ENCODE assay signal across 8 mouse cellular contexts in genomic region chr6:144166104-144166503, GRCm38 (mm10).
DNase-seq lines count a peak whose midpoint lies in the region; ATAC-seq and TF ChIP-seq lines count a peak whose summit lies in the region.

No protein-coding gene starts in this region.

- H3K4me3 ChIP-seq in lung, embryonic 14.5 days (ENCODE audit: low read depth, low read length) = no peak overlapping the region
- H3K4me3 ChIP-seq in forebrain, embryonic 10.5 days = no peak overlapping the region
- no peak overlapping the region for H3K4me3 ChIP-seq in hindbrain, embryonic 13.5 days
- H3K4me3 ChIP-seq in midbrain, postnatal 0 days (ENCODE audit: low read depth, low read length) = no peak overlapping the region

- no peak overlapping the region for H3K9ac ChIP-seq in lung, embryonic 14.5 days
- 0 out of 2 replicates have a peak overlapping the region, but pooled peaks have one; percentile 30 for H3K9ac ChIP-seq in hindbrain, embryonic 13.5 days
- no peak overlapping the region for H3K9ac ChIP-seq in midbrain, postnatal 0 days (replicated peaks; ENCODE audit: low read length, poor library complexity, severe bottlenecking)

- WGBS in lung, embryonic 14.5 days = 23% methylated on average over 8 of the region's 8 CpGs
- WGBS in forebrain, embryonic 10.5 days = 15% methylated on average over 8 of the region's 8 CpGs
- 3% methylated on average over 8 of the region's 8 CpGs for WGBS in hindbrain, embryonic 13.5 days
- WGBS in midbrain, postnatal 0 days = 8% methylated on average over 8 of the region's 8 CpGs

- DNase-seq in lung, embryonic 14.5 days = peak; percentile 60
- no peak for DNase-seq in lung, postnatal 36 days
- DNase-seq in forebrain, embryonic 10.5 days (ENCODE audit: extremely low spot score, low spot score) = peak; percentile 47
- peak; percentile 57 for DNase-seq in midbrain, postnatal 0 days (ENCODE audit: low spot score)
- DNase-seq in thymus, postnatal 0 days (ENCODE audit: low spot score) = no peak
- no peak for DNase-seq in lung, postnatal 14 days
- no peak for DNase-seq in cerebellum, adult 8-10 months

- no peak overlapping the region for H3K4me2 ChIP-seq in lung, embryonic 14.5 days
- H3K4me2 ChIP-seq in hindbrain, embryonic 13.5 days = peak overlapping the region; percentile 34
- no peak overlapping the region for H3K4me2 ChIP-seq in midbrain, postnatal 0 days (ENCODE audit: low read depth, low read length, poor library complexity, severe bottlenecking)

- TF ChIP-seq CTCF in lung, embryonic 14.5 days (IDR thresholded peaks at IDR 0.05; ENCODE audit: low read depth) = no peak
- no peak for TF ChIP-seq CTCF in midbrain, postnatal 0 days (IDR thresholded peaks at IDR 0.05)

- no peaks in the 10 kb centered on the region for H3K36me3 ChIP-seq in lung, embryonic 14.5 days (ENCODE audit: insufficient read depth)
- no peaks in the 10 kb centered on the region for H3K36me3 ChIP-seq in forebrain, embryonic 10.5 days (replicated peaks)
- no peaks in the 10 kb centered on the region for H3K36me3 ChIP-seq in hindbrain, embryonic 13.5 days
- H3K36me3 ChIP-seq in midbrain, postnatal 0 days (ENCODE audit: insufficient read depth, low read length) = no peaks in the 10 kb centered on the region

- ATAC-seq in lung, embryonic 14.5 days (ENCODE audit: insufficient read depth) = 0 out of 2 replicates have a peak, but pooled peaks have one; percentile 44
- peak; percentile 73 for ATAC-seq in hindbrain, embryonic 13.5 days (ENCODE audit: low FRiP score)
- no peak for ATAC-seq in midbrain, postnatal 0 days (ENCODE audit: low FRiP score)

- H3K4me1 ChIP-seq in lung, embryonic 14.5 days (ENCODE audit: insufficient read depth) = peaks cover 6% of the 10 kb centered on the region; the same call in 1 of the 2 replicates
- peaks cover 60% of the 10 kb centered on the region for H3K4me1 ChIP-seq in forebrain, embryonic 10.5 days
- peaks cover 26% of the 10 kb centered on the region for H3K4me1 ChIP-seq in hindbrain, embryonic 13.5 days (replicated peaks)
- H3K4me1 ChIP-seq in midbrain, postnatal 0 days (ENCODE audit: insufficient read depth, low read length) = 0 out of 2 replicates have a peak, but pooled peaks cover 4% of the 10 kb centered on the region

- no peaks in the 10 kb centered on the region for H3K9me3 ChIP-seq in lung, embryonic 14.5 days (ENCODE audit: low read depth, low read length)
- no peaks in the 10 kb centered on the region for H3K9me3 ChIP-seq in forebrain, embryonic 10.5 days
- no peaks in the 10 kb centered on the region for H3K9me3 ChIP-seq in hindbrain, embryonic 13.5 days
- H3K9me3 ChIP-seq in midbrain, postnatal 0 days (ENCODE audit: low read length) = no peaks in the 10 kb centered on the region

- H3K27ac ChIP-seq in lung, embryonic 14.5 days (ENCODE audit: low read depth) = peak overlapping the region; percentile 52; the same call in 1 of the 2 replicates
- peak overlapping the region; percentile 83 for H3K27ac ChIP-seq in forebrain, embryonic 10.5 days
- peak overlapping the region; percentile 71 for H3K27ac ChIP-seq in hindbrain, embryonic 13.5 days
- no peak overlapping the region for H3K27ac ChIP-seq in midbrain, postnatal 0 days (ENCODE audit: low read depth, low read length)

- H3K27me3 ChIP-seq in lung, embryonic 14.5 days (ENCODE audit: insufficient read depth, low read length) = no peaks in the 10 kb centered on the region
- H3K27me3 ChIP-seq in forebrain, embryonic 10.5 days (ENCODE audit: poor library complexity, severe bottlenecking) = no peaks in the 10 kb centered on the region
- no peaks in the 10 kb centered on the region for H3K27me3 ChIP-seq in hindbrain, embryonic 13.5 days
- H3K27me3 ChIP-seq in midbrain, postnatal 0 days (ENCODE audit: insufficient read depth, low read length) = no peaks in the 10 kb centered on the region

Comparison
In these comparisons a context has a peak if more than half of its experiments do, and no peak if none do; other contexts are left out.
1. DNase-seq: peak in lung, embryonic 14.5 days (single experiment), forebrain, embryonic 10.5 days (single experiment) and midbrain, postnatal 0 days (single experiment); none in lung, postnatal 36 days (single experiment), thymus, postnatal 0 days (single experiment), lung, postnatal 14 days (single experiment) and cerebellum, adult 8-10 months (single experiment).